Mouse (Mus musculus): ENCODE measurements at regions not wholly inside any gene's neighbourhood (a gene's known extent, or its start where the extent isn't known, plus 50 kb on each side); places are given as distances from the start of the nearest gene placed in this dataset.

DNA sequence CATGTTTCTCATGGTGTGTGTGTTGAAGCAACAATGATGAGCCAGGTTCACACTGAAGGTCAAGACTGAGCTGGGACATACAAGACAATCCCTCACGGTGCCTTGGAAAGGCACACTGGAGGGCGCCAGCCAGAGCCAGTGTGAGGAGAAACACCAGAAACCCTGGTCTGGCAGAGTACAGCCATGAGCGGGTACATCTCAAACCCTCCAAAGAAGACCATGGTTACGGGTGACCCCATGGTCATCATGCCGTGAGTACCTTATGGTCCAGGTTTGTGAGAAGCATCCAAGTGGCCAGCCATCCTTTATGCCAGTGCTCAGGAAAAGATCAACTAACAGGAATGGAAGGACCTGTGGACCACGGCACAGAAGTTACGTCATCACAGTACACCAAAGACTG is 136.7 kb downstream of the Dll1 start:
- H3K4me1 ChIP-seq (ENCODE audit: control insufficient read depth in 2 of 2, insufficient read depth in 2 of 2, low read length in 2 of 2, poor library complexity in 1 of 2): peaks cover 0 to 5% of the 10 kb centered on the region in 2 experiments; a peak in 2 of 4 replicates
- no peaks in the 10 kb centered on the region for H3K36me3 ChIP-seq (ENCODE audit: control insufficient read depth, insufficient read depth, low read length, poor library complexity, severe bottlenecking)
- in situ Hi-C loops (cut with MboI; ENCODE audit: low sequenced_read_pairs in 2 of 2, unreplicated experiment in 2 of 2): no loop called here
- no peak overlapping the region for H3K27ac ChIP-seq (ENCODE audit: insufficient read depth, low read depth, low read length, poor library complexity, severe bottlenecking)
- DNase-seq (ENCODE audit: low read depth, low spot score): no peak
- H3K9me3 ChIP-seq (ENCODE audit: control insufficient read depth, insufficient read depth, low read depth, low read length): no peaks in the 10 kb centered on the region
- no peak for TF ChIP-seq ZNF384 (IDR thresholded peaks at IDR 0.05; ENCODE audit: low read depth, low read length)
- no peak for TF ChIP-seq HCFC1 (IDR thresholded peaks at IDR 0.05; ENCODE audit: borderline replicate concordance, insufficient read depth, low read length)
- no peak for TF ChIP-seq MAFK (IDR thresholded peaks at IDR 0.05; ENCODE audit: insufficient read depth, low read depth, low read length)
- TF ChIP-seq ZC3H11A (IDR thresholded peaks at IDR 0.05; ENCODE audit: borderline replicate concordance, low read depth, low read length): no peak
- TF ChIP-seq CHD2 (IDR thresholded peaks at IDR 0.05; ENCODE audit: low read depth, low read length): no peak
- H3K9ac ChIP-seq (ENCODE audit: insufficient read depth, low read depth, low read length, poor library complexity, severe bottlenecking): no peak overlapping the region
- H3K4me3 ChIP-seq (ENCODE audit: insufficient read depth in 1 of 2, low read depth in 1 of 2, low read length in 2 of 2, poor library complexity in 1 of 2, severe bottlenecking in 1 of 2): peak overlapping the region in 1 of 2 experiments; percentile 52; a peak in 2 of 4 replicates

DNA sequence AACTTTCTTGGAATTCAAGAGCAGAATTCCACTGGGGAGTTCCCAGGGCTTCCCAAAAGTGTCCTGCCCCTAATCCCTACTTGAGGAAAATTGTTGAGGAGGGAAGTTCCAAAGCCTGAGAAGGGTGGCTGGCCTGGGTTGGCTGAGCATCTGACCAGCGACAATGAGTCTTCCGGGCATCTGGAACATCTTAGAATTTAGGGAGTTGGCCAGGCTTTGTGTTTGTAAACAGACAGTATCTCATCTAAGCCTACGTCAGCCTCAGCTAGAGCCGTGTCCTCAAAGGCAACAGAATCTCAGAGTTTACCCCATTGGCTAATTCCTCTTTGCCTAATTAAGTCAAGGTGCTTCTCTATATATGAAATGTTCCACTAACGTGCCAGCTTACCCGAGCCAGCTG is 141.6 kb downstream of the Dll1 start:
- H3K4me1 ChIP-seq (ENCODE audit: control insufficient read depth in 2 of 2, insufficient read depth in 2 of 2, low read length in 2 of 2, poor library complexity in 1 of 2): no peaks in the 10 kb centered on the region
- H3K4me3 ChIP-seq (ENCODE audit: insufficient read depth in 1 of 2, low read depth in 1 of 2, low read length in 2 of 2, poor library complexity in 1 of 2, severe bottlenecking in 1 of 2): no peak overlapping the region
- H3K9me3 ChIP-seq (ENCODE audit: control insufficient read depth, insufficient read depth, low read depth, low read length): no peaks in the 10 kb centered on the region
- H3K27ac ChIP-seq (ENCODE audit: insufficient read depth, low read depth, low read length, poor library complexity, severe bottlenecking): no peak overlapping the region
- H3K36me3 ChIP-seq (ENCODE audit: control insufficient read depth, insufficient read depth, low read length, poor library complexity, severe bottlenecking): no peaks in the 10 kb centered on the region
- no peak overlapping the region for H3K9ac ChIP-seq (ENCODE audit: insufficient read depth, low read depth, low read length, poor library complexity, severe bottlenecking)
- TF ChIP-seq HCFC1 (IDR thresholded peaks at IDR 0.05; ENCODE audit: borderline replicate concordance, insufficient read depth, low read length) (no peak), ZNF384 (IDR thresholded peaks at IDR 0.05; ENCODE audit: low read depth, low read length) (no peak), CHD2 (IDR thresholded peaks at IDR 0.05; ENCODE audit: low read depth, low read length) (no peak), MAFK (IDR thresholded peaks at IDR 0.05; ENCODE audit: insufficient read depth, low read depth, low read length) (no peak), ZC3H11A (IDR thresholded peaks at IDR 0.05; ENCODE audit: borderline replicate concordance, low read depth, low read length) (no peak)
- DNase-seq (ENCODE audit: low read depth, low spot score): no peak
- in situ Hi-C loops (cut with MboI; ENCODE audit: low sequenced_read_pairs in 2 of 2, unreplicated experiment in 2 of 2): no loop called here

DNA sequence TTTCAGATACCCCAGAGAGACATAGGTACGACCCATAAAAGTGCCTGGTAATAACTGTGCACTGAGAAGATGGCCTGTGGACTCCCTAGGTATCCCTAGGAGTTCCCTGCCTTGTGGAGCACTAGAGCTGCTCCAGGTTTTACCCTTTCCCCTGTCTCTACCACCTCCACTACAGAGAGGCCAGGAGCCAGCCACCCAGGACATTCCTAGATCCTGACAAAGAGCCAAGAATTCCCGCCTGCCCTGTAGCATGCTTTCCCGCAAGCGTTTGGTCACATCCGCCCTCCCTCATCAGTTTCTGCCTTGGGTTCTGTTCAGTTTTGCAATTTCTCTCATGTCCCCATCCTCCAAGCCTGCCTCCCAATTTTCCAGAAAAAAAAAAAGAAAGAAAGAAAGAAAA is 145.5 kb downstream of the Dll1 start:
- no peak for DNase-seq (ENCODE audit: low read depth, low spot score)
- Histone ChIP-seq H3K36me3 (ENCODE audit: control insufficient read depth, insufficient read depth, low read length, poor library complexity, severe bottlenecking) (no peaks in the 10 kb centered on the region), H3K4me3 (ENCODE audit: insufficient read depth in 1 of 2, low read depth in 1 of 2, low read length in 2 of 2, poor library complexity in 1 of 2, severe bottlenecking in 1 of 2) (no peak overlapping the region), H3K9ac (ENCODE audit: insufficient read depth, low read depth, low read length, poor library complexity, severe bottlenecking) (no peak overlapping the region), H3K9me3 (ENCODE audit: control insufficient read depth, insufficient read depth, low read depth, low read length) (no peaks in the 10 kb centered on the region), H3K4me1 (ENCODE audit: control insufficient read depth in 2 of 2, insufficient read depth in 2 of 2, low read length in 2 of 2, poor library complexity in 1 of 2) (peaks cover 4 to 11% of the 10 kb centered on the region in 2 experiments; a peak in 3 of 4 replicates), H3K27ac (ENCODE audit: insufficient read depth, low read depth, low read length, poor library complexity, severe bottlenecking) (no peak overlapping the region)
- no peak for TF ChIP-seq ZNF384 (IDR thresholded peaks at IDR 0.05; ENCODE audit: low read depth, low read length)
- no peak for TF ChIP-seq HCFC1 (IDR thresholded peaks at IDR 0.05; ENCODE audit: borderline replicate concordance, insufficient read depth, low read length)
- TF ChIP-seq ZC3H11A (IDR thresholded peaks at IDR 0.05; ENCODE audit: borderline replicate concordance, low read depth, low read length): no peak
- TF ChIP-seq MAFK (IDR thresholded peaks at IDR 0.05; ENCODE audit: insufficient read depth, low read depth, low read length): no peak
- TF ChIP-seq CHD2 (IDR thresholded peaks at IDR 0.05; ENCODE audit: low read depth, low read length): no peak
- in situ Hi-C loops (cut with MboI; ENCODE audit: low sequenced_read_pairs in 2 of 2, unreplicated experiment in 2 of 2): no loop called here

DNA sequence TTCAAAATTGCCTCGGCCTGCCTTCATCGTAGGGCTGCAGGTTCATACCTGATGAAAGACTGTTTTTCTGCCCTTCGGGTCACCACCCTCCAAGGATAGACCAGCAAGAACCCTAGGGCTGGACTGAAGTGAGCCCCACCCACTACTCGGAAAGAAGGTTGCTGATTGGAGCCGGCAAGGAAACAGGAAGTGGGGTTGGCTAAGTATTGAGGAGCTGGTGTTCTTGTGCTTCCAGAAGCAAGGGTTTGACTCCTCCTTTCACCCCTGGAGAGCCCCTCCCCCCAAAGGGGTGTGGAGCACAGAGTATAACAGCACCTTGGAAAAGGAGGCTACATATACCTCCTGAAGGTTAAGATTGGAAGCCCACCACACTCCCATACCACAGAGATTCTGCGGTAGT is 147.5 kb downstream of the Dll1 start:
- no peak for TF ChIP-seq CHD2 (IDR thresholded peaks at IDR 0.05; ENCODE audit: low read depth, low read length)
- TF ChIP-seq MAFK (IDR thresholded peaks at IDR 0.05; ENCODE audit: insufficient read depth, low read depth, low read length): no peak
- no peak for TF ChIP-seq ZNF384 (IDR thresholded peaks at IDR 0.05; ENCODE audit: low read depth, low read length)
- TF ChIP-seq ZC3H11A (IDR thresholded peaks at IDR 0.05; ENCODE audit: borderline replicate concordance, low read depth, low read length): no peak
- TF ChIP-seq HCFC1 (IDR thresholded peaks at IDR 0.05; ENCODE audit: borderline replicate concordance, insufficient read depth, low read length): no peak
- Histone ChIP-seq H3K27ac (ENCODE audit: insufficient read depth, low read depth, low read length, poor library complexity, severe bottlenecking) (no peak overlapping the region), H3K4me3 (ENCODE audit: insufficient read depth in 1 of 2, low read depth in 1 of 2, low read length in 2 of 2, poor library complexity in 1 of 2, severe bottlenecking in 1 of 2) (peak overlapping the region in 1 of 2 experiments; percentile 39; a peak in 2 of 4 replicates), H3K9ac (ENCODE audit: insufficient read depth, low read depth, low read length, poor library complexity, severe bottlenecking) (no peak overlapping the region), H3K9me3 (ENCODE audit: control insufficient read depth, insufficient read depth, low read depth, low read length) (no peaks in the 10 kb centered on the region), H3K4me1 (ENCODE audit: control insufficient read depth in 2 of 2, insufficient read depth in 2 of 2, low read length in 2 of 2, poor library complexity in 1 of 2) (peaks cover 4 to 11% of the 10 kb centered on the region in 2 experiments; a peak in 3 of 4 replicates), H3K36me3 (ENCODE audit: control insufficient read depth, insufficient read depth, low read length, poor library complexity, severe bottlenecking) (no peaks in the 10 kb centered on the region)
- peak; percentile 54 for DNase-seq (ENCODE audit: low read depth, low spot score)
- in situ Hi-C loops (cut with MboI; ENCODE audit: low sequenced_read_pairs in 2 of 2, unreplicated experiment in 2 of 2): no loop called here

GRCm38 (mm10) chr17:15228077-15228476 is 148.6 kb downstream of the Dll1 start:
- Histone ChIP-seq H3K9me3 (ENCODE audit: control insufficient read depth, insufficient read depth, low read depth, low read length) (no peaks in the 10 kb centered on the region), H3K36me3 (ENCODE audit: control insufficient read depth, insufficient read depth, low read length, poor library complexity, severe bottlenecking) (no peaks in the 10 kb centered on the region), H3K27ac (ENCODE audit: insufficient read depth, low read depth, low read length, poor library complexity, severe bottlenecking) (no peak overlapping the region), H3K4me3 (ENCODE audit: insufficient read depth in 1 of 2, low read depth in 1 of 2, low read length in 2 of 2, poor library complexity in 1 of 2, severe bottlenecking in 1 of 2) (no peak overlapping the region), H3K4me1 (ENCODE audit: control insufficient read depth in 2 of 2, insufficient read depth in 2 of 2, low read length in 2 of 2, poor library complexity in 1 of 2) (peaks cover 4 to 11% of the 10 kb centered on the region in 2 experiments; a peak in 3 of 4 replicates), H3K9ac (ENCODE audit: insufficient read depth, low read depth, low read length, poor library complexity, severe bottlenecking) (no peak overlapping the region)
- no peak for DNase-seq (ENCODE audit: low read depth, low spot score)
- TF ChIP-seq ZNF384 (IDR thresholded peaks at IDR 0.05; ENCODE audit: low read depth, low read length) (no peak), HCFC1 (IDR thresholded peaks at IDR 0.05; ENCODE audit: borderline replicate concordance, insufficient read depth, low read length) (no peak), MAFK (IDR thresholded peaks at IDR 0.05; ENCODE audit: insufficient read depth, low read depth, low read length) (no peak), ZC3H11A (IDR thresholded peaks at IDR 0.05; ENCODE audit: borderline replicate concordance, low read depth, low read length) (no peak), CHD2 (IDR thresholded peaks at IDR 0.05; ENCODE audit: low read depth, low read length) (no peak)
- in situ Hi-C loops (cut with MboI; ENCODE audit: low sequenced_read_pairs in 2 of 2, unreplicated experiment in 2 of 2): no loop called here
